Mouse (Mus musculus) heart, postnatal 36 days (tissue): ENCODE measurements around the gene Usp48. TPM values are rescaled to one million over a fixed set of nuclear protein-coding genes. Genes with fewer than 3 reads are reported as not detected.

Experiments
- DNase-seq, 2 experiments: peaks; one replicate each; pipeline ENCODE4 v3.0.0; 2021 to 2022
- intact Hi-C: fragments of 180-260 bp; cut with DNase I; formaldehyde crosslinking; loops from one replicate; pipeline ENCODE4 v1.15.1; 2025
- total RNA-seq, 2 experiments: library from RNA; stranded (reverse); gene quantifications; 2 replicates each; pipeline ENCODE4 v1.2.3; 2021

The Usp48 gene
- total RNA-seq, 2 experiments from 2014 or later = 30.0 to 36.3 TPM

- intact Hi-C loops = no loop called here
- no peak for DNase-seq
These were observed 13.5 kb downstream of the Usp48 start for GRCm38 (mm10) chr4:137607023-137607422.

GRCm38 (mm10) chr4:137609281-137609680 is 15.7 kb downstream of the Usp48 start:
- intact Hi-C loops = no loop called here
- no peak for DNase-seq

- intact Hi-C loops = no loop called here
- DNase-seq = no peak
These were observed 16.1 kb downstream of the Usp48 start for GRCm38 (mm10) chr4:137609702-137610101.

GRCm38 (mm10) chr4:137610256-137610655 is 16.7 kb downstream of the Usp48 start:
- DNase-seq = no peak
- intact Hi-C loops = no loop called here

- no peak for DNase-seq
- intact Hi-C loops = no loop called here
These were observed 29.3 kb downstream of the Usp48 start for GRCm38 (mm10) chr4:137622847-137623246.

GRCm38 (mm10) chr4:137627476-137628235 is 34.1 kb downstream of the Usp48 start:
- intact Hi-C loops = no loop called here
- no peak for DNase-seq

GRCm38 (mm10) chr4:137628400-137628799 is 34.8 kb downstream of the Usp48 start:
- DNase-seq = no peak
- intact Hi-C loops = no loop called here

GRCm38 (mm10) chr4:137629354-137629753 is 35.8 kb downstream of the Usp48 start:
- DNase-seq = peak in 1 of 2 experiments; percentile 11
- intact Hi-C loops = no loop called here

- intact Hi-C loops = no loop called here
These were observed 36.6 kb downstream of the Usp48 start for GRCm38 (mm10) chr4:137630153-137630552.

GRCm38 (mm10) chr4:137631596-137631995 is 38.0 kb downstream of the Usp48 start:
- DNase-seq = no peak
- intact Hi-C loops = no loop called here

More at GRCm38 (mm10) chr4:137630153-137630552, 36.6 kb downstream of the Usp48 start:
- no peak for DNase-seq

GRCm38 (mm10) chr4:137633394-137633793 is 39.8 kb downstream of the Usp48 start:
- no peak for DNase-seq
- intact Hi-C loops = no loop called here

- intact Hi-C loops = no loop called here
- DNase-seq = no peak
These were observed 43.0 kb downstream of the Usp48 start for GRCm38 (mm10) chr4:137636597-137636996.

GRCm38 (mm10) chr4:137641556-137641955 is 48.0 kb downstream of the Usp48 start:
- no peak for DNase-seq
- intact Hi-C loops = no loop called here

- intact Hi-C loops = no loop called here
- no peak for DNase-seq
These were observed 48.5 kb downstream of the Usp48 start for GRCm38 (mm10) chr4:137642101-137642500.

GRCm38 (mm10) chr4:137643459-137643858 is 49.9 kb downstream of the Usp48 start:
- no peak for DNase-seq
- intact Hi-C loops = no loop called here

GRCm38 (mm10) chr4:137646262-137646661 is 52.7 kb downstream of the Usp48 start:
- no peak for DNase-seq
- intact Hi-C loops = no loop called here

GRCm38 (mm10) chr4:137647648-137648047 is 54.1 kb downstream of the Usp48 start:
- intact Hi-C loops = no loop called here
- no peak for DNase-seq

GRCm38 (mm10) chr4:137648230-137648629 is 54.7 kb downstream of the Usp48 start:
- intact Hi-C loops = no loop called here
- DNase-seq = no peak

GRCm38 (mm10) chr4:137650912-137651311 is 57.4 kb downstream of the Usp48 start:
- DNase-seq = no peak
- intact Hi-C loops = no loop called here

- intact Hi-C loops = no loop called here
- DNase-seq = no peak
These were observed 59.3 kb downstream of the Usp48 start for GRCm38 (mm10) chr4:137652835-137653346.

GRCm38 (mm10) chr4:137655241-137656031 is 61.9 kb downstream of the Usp48 start:
- intact Hi-C loops = no loop called here
- DNase-seq = no peak

GRCm38 (mm10) chr4:137657674-137658073 is 64.1 kb downstream of the Usp48 start:
- intact Hi-C loops = no loop called here

More at GRCm38 (mm10) chr4:137657674-137658073, 64.1 kb downstream of the Usp48 start:
- no peak for DNase-seq
